15 mouse cellular contexts compared by ENCODE assay signal in genomic region chr9:120158047-120158446, GRCm38 (mm10). TPM values are rescaled to one million over a fixed set of nuclear protein-coding genes. Genes with fewer than 3 reads are reported as not detected.
DNase-seq lines count a peak whose midpoint lies in the region; ATAC-seq and TF ChIP-seq lines count a peak whose summit lies in the region.
"Had no signal": no experiment of that assay in that cellular context is flagged by ENCODE, and none has a peak within 500 bp of the region (broad histone marks: within the 10 kb centered on the region; RNA-seq: fewer than 3 reads in every experiment).

No protein-coding gene starts in this region.

- H3K9ac ChIP-seq in kidney, postnatal 0 days (ENCODE audit: low read depth, low read length), result no peak overlapping the region
- no peak overlapping the region for H3K9ac ChIP-seq in neural tube, embryonic 15.5 days (replicated peaks)
- H3K9ac ChIP-seq: heart, embryonic 15.5 days had no signal

- no peak overlapping the region for H3K4me3 ChIP-seq in kidney, postnatal 0 days (replicated peaks; ENCODE audit: low read depth, low read length)
- no peak overlapping the region for H3K4me3 ChIP-seq in neural tube, embryonic 15.5 days (replicated peaks)
- no peak overlapping the region for H3K4me3 ChIP-seq in layer of hippocampus, adult 2 months
- H3K4me3 ChIP-seq: heart, embryonic 15.5 days had no signal

- no peaks in the 10 kb centered on the region for H3K27me3 ChIP-seq in kidney, postnatal 0 days (ENCODE audit: insufficient read depth, low read length)
- no peaks in the 10 kb centered on the region for H3K27me3 ChIP-seq in neural tube, embryonic 15.5 days (replicated peaks)
- H3K27me3 ChIP-seq: CH12.LX; heart, embryonic 15.5 days had no signal

- TF ChIP-seq CTCF in kidney, postnatal 0 days (IDR thresholded peaks at IDR 0.05; ENCODE audit: low read depth), result no peak
- TF ChIP-seq CTCF in layer of hippocampus, adult 2 months (conservative IDR thresholded peaks at IDR 0.05), result no peak

- no peaks in the 10 kb centered on the region for H3K36me3 ChIP-seq in kidney, postnatal 0 days (ENCODE audit: insufficient read depth, low read length)
- no peaks in the 10 kb centered on the region for H3K36me3 ChIP-seq in neural tube, embryonic 15.5 days
- H3K36me3 ChIP-seq: heart, embryonic 15.5 days had no signal

- peak; percentile 9 for DNase-seq in kidney, postnatal 0 days (ENCODE audit: low spot score)
- DNase-seq in kidney, postnatal 36 days, result no peak
- peak; percentile 43 for DNase-seq in liver
- DNase-seq in adrenal gland, postnatal 25 days, result no peak
- no peak for DNase-seq in layer of hippocampus, postnatal 14 days (ENCODE audit: low spot score in 2 of 2)
- no peak for DNase-seq in layer of hippocampus, adult 2 months (ENCODE audit: low spot score in 2 of 2)
- DNase-seq: adrenal gland, adult 8-10 months; lung, adult 18-20 months; thymus, postnatal 14 days had no signal

- 39% methylated on average over 4 of the region's 4 CpGs for WGBS in kidney, postnatal 0 days
- 43% methylated on average over 4 of the region's 4 CpGs for WGBS in neural tube, embryonic 15.5 days

- no peak overlapping the region for H3K27ac ChIP-seq in kidney, postnatal 0 days
- 0 out of 2 replicates have a peak overlapping the region, but pooled peaks have one; percentile 8 for H3K27ac ChIP-seq in neural tube, embryonic 15.5 days (replicated peaks)
- no peak overlapping the region for H3K27ac ChIP-seq in layer of hippocampus, adult 2 months
- H3K27ac ChIP-seq: heart, embryonic 15.5 days had no signal

- H3K9me3 ChIP-seq in kidney, postnatal 0 days (replicated peaks; ENCODE audit: low read length), result no peaks in the 10 kb centered on the region
- no peaks in the 10 kb centered on the region for H3K9me3 ChIP-seq in neural tube, embryonic 15.5 days (replicated peaks)
- H3K9me3 ChIP-seq: heart, embryonic 15.5 days had no signal

- peak; percentile 65; the same call in 1 of the 2 replicates for ATAC-seq in kidney, postnatal 0 days (replicated peaks; ENCODE audit: low FRiP score, low read depth)
- peak; percentile 89 for ATAC-seq in common myeloid progenitor, adult 5-6 weeks (replicated peaks; ENCODE audit: low read depth, poor library complexity, severe bottlenecking)
- ATAC-seq in neural tube, embryonic 15.5 days (ENCODE audit: low FRiP score), result no peak

- no peak overlapping the region for H3K4me2 ChIP-seq in kidney, postnatal 0 days (ENCODE audit: low read length)
- H3K4me2 ChIP-seq in neural tube, embryonic 15.5 days, result no peak overlapping the region
- H3K4me2 ChIP-seq: heart, embryonic 15.5 days had no signal

- H3K4me1 ChIP-seq in kidney, postnatal 0 days (replicated peaks; ENCODE audit: insufficient read depth, low read length), result no peaks in the 10 kb centered on the region
- 0 out of 2 replicates have a peak, but pooled peaks cover 10% of the 10 kb centered on the region for H3K4me1 ChIP-seq in neural tube, embryonic 15.5 days
- H3K4me1 ChIP-seq: heart, embryonic 15.5 days had no signal

RNA-seq across cellular contexts. Expression of gene Mobp, which starts 8.5 kb away (rescaled TPM):
- 0.04 TPM in 1 of 2 replicates, not detected in the other for polyA plus RNA-seq in kidney, postnatal 0 days (2015; fragmentation: Nextera tagmentation; extraction: Ambion mirVana)
- total RNA-seq in common myeloid progenitor, adult 5-6 weeks (2017), result not detected in 2 replicates
- polyA plus RNA-seq in neural tube, embryonic 15.5 days (2015; fragmentation: Nextera tagmentation; extraction: Ambion mirVana), result 0.18 and 0.50 TPM in 2 replicates
- total RNA-seq in adrenal gland, postnatal 25 days (2021), result 0.27 TPM in 1 of 2 replicates, not detected in the other
- 100 to 1,000 TPM; 369 to 380 TPM for total RNA-seq in layer of hippocampus, postnatal 14 days (2021)
- 100 to 1,000 TPM; 305 to 312 TPM for total RNA-seq in layer of hippocampus, adult 2 months (2021)
- total RNA-seq: CH12.LX; gastrocnemius, postnatal 4 days; neutrophil, adult 5-6 weeks had no signal

RNA-seq across cellular contexts. Expression of gene Rpsa, which starts 30.6 kb away (rescaled TPM):
- polyA plus RNA-seq in kidney, postnatal 0 days (2015; fragmentation: Nextera tagmentation; extraction: Ambion mirVana), result 1,210 and 1,323 TPM in 2 replicates
- total RNA-seq in common myeloid progenitor, adult 5-6 weeks (2017), result 5,315 and 5,374 TPM in 2 replicates
- 830 and 1,045 TPM in 2 replicates for polyA plus RNA-seq in neural tube, embryonic 15.5 days (2015; fragmentation: Nextera tagmentation; extraction: Ambion mirVana)
- 585 and 720 TPM in 2 replicates for total RNA-seq in adrenal gland, postnatal 25 days (2021)
- 100 to 1,000 TPM; 534 to 557 TPM for total RNA-seq in layer of hippocampus, postnatal 14 days (2021)
- 100 to 1,000 TPM; 440 to 441 TPM for total RNA-seq in layer of hippocampus, adult 2 months (2021)

RNA-seq across cellular contexts. Expression of gene Slc25a38, which starts 47.9 kb away (rescaled TPM):
- 21.5 and 21.9 TPM in 2 replicates for polyA plus RNA-seq in kidney, postnatal 0 days (2015; fragmentation: Nextera tagmentation; extraction: Ambion mirVana)
- 31.2 and 41.1 TPM in 2 replicates for total RNA-seq in common myeloid progenitor, adult 5-6 weeks (2017)
- polyA plus RNA-seq in neural tube, embryonic 15.5 days (2015; fragmentation: Nextera tagmentation; extraction: Ambion mirVana), result 45.8 and 46.6 TPM in 2 replicates
- 28.7 and 37.0 TPM in 2 replicates for total RNA-seq in adrenal gland, postnatal 25 days (2021)
- total RNA-seq in layer of hippocampus, postnatal 14 days (2021), result 10 to 100 TPM; 25.6 to 25.7 TPM
- total RNA-seq in layer of hippocampus, adult 2 months (2021), result 10 to 100 TPM; 26.1 to 26.4 TPM

Comparison
In these comparisons a context has a peak if more than half of its experiments do, and no peak if none do; other contexts are left out.
1. DNase-seq: peak in kidney, postnatal 0 days (single experiment) and liver (single experiment); none in kidney, postnatal 36 days (0 of 2), adrenal gland, postnatal 25 days (single experiment), layer of hippocampus, postnatal 14 days (0 of 2) and layer of hippocampus, adult 2 months (0 of 2).
2. RNA of gene Mobp, which starts 8.5 kb away (total RNA-seq): 369 to 380 TPM in layer of hippocampus, postnatal 14 days and 305 to 312 TPM in layer of hippocampus, adult 2 months; 0.27 TPM in adrenal gland, postnatal 25 days and not detected in common myeloid progenitor, adult 5-6 weeks; every median in the first group is over 100 times any median in the second.